Mouse (Mus musculus): ENCODE measurements around the gene Celsr1.

- TF ChIP-seq POLR2A (IDR thresholded peaks at IDR 0.05; ENCODE audit: borderline replicate concordance, insufficient read depth, low read length) (no peak), CTCF (IDR thresholded peaks at IDR 0.05; ENCODE audit: borderline replicate concordance, insufficient read depth, low read depth, low read length) (no peak)
Observed at GRCm38 (mm10) chr15:85986170-85986569, 47.4 kb downstream of the Celsr1 start.
